Mouse (Mus musculus): ENCODE results near the gene Gm4312.
"Not testable (repeated sequence)": the region's sequence is repeated elsewhere in the genome, so short reads cannot be mapped to it uniquely, and the experiment has no call there.

Gm4312 gene

DNA sequence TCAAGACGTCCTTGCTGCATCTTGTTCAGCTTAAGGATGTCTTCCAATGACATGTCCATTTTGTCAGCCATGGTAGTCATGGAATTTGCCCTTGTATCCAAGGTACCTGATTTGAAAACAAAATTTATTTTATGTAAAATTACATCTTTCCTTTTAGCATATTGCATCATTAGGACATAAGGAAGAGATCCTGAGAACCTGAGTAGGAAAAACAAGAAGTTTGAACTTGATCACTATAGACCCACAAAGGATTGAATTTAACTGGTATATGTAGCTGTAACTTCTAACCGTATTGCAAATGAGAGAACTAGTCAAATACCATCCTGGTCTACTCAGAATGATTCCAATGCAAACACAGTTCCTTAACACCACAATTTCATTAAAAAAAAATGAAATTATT lies at the start of gene Gm4312:
Gene Gm4312 (minus strand): TSS at position 101 of the 400 bp plus-strand sequence.
- CTCF ChIA-PET, result not testable (repeated sequence)

DNA sequence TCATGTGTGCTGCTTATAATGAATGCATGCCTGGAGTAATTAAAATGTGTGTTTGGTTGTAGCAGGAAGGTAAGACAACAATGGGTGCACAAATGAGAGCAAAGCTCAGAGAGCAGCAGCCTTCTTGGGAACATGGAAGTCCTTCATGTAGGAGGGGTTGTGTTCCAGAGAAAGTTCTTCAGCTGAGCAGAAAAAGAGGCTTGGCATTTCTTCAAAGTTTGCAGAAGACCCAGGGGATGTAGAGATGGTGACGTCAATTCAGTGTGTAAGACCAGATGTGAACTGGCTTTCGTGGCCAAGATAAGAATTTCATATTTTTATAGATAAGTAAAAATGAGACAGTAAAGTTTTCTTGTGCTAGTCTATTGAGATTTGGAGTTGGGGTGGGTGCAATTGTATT lies 45.2 kb upstream of the Gm4312 start:
- CTCF ChIA-PET, result no interaction called here

GRCm38 (mm10) chr10:100415566-100415965 lies 33.2 kb upstream of the Gm4312 start:
- CTCF ChIA-PET, result no interaction called here

DNA sequence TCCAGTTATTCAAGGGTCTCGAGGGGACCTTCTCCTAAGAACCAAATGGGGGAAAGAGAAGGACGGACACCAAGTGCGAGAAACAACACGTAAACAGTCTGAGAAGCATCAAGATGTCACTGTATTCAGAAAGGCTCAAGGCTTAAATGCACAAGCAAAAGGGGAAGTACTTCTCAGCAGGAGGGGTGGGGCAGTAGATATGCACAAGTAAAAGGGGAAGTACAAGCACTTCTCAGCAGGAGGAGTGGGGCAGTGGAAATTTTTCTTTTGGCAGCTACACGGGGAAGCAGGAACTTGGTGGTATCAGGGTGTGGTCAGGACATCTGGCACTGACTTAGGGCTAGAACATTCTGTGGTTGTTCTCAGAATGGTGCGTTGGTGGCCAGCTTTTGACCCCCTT lies 19.9 kb upstream of the Gm4312 start:
- CTCF ChIA-PET, result not testable (repeated sequence)

GRCm38 (mm10) chr10:100361038-100361437 lies 21.3 kb downstream of the Gm4312 start, which contains the start of gene Gm4307:
Gene Gm4307, plus strand, starts transcription at chr10:100361338.
- CTCF ChIA-PET, result not testable (repeated sequence)

DNA sequence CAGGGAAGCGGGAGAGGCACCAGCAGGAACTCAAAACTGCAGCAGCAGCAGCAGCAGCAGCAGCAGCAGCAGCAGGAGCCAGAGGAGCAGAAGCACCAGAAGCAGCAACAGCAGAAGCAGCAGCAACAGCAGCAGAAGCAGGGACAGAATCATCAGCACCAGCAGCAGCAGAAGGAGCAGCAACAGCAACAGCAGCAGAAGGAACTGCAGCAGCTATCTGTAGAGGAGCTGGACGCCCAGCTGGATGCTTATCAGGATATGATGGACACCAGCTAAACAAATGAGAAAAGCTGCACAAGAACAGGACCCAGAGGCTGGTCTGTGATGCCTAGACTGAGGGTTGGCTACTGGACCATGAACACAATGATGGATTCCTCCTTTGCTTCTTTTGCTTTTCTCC lies 25.5 kb downstream of the Gm4312 start:
- CTCF ChIA-PET, result not testable (repeated sequence)

DNA sequence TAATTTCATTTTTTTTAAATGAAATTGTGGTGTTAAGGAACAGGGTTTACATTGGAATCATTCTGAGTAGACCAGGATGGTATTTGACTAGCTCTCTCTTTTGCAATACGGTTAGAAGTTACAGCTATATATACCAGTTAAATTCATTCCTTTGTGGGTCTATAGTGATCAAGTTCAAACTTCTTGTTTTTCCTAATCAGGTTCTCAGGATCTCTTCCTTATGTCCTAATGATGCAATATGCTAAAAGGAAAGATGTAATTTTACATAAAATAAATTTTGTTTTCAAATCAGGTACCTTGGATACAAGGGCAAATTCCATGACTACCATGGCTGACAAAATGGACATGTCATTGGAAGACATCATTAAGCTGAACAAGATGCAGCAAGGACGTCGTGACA lies 31.6 kb downstream of the Gm4312 start, which contains the start of gene Gm4305:
Gene Gm4305 (plus strand): TSS at position 301 of the 400 bp plus-strand sequence.
- CTCF ChIA-PET, result not testable (repeated sequence)

GRCm38 (mm10) chr10:100345672-100346071 lies 36.7 kb downstream of the Gm4312 start, which contains the start of gene Gm4303:
Gene Gm4303, plus strand, starts transcription at chr10:100345972.
- CTCF ChIA-PET, result not testable (repeated sequence)

- CTCF ChIA-PET, result not testable (repeated sequence)
Observed at GRCm38 (mm10) chr10:100340536-100340935, 41.8 kb downstream of the Gm4312 start, which contains the start of gene Gm4302. Gene Gm4302, plus strand, starts transcription at chr10:100340836.

DNA sequence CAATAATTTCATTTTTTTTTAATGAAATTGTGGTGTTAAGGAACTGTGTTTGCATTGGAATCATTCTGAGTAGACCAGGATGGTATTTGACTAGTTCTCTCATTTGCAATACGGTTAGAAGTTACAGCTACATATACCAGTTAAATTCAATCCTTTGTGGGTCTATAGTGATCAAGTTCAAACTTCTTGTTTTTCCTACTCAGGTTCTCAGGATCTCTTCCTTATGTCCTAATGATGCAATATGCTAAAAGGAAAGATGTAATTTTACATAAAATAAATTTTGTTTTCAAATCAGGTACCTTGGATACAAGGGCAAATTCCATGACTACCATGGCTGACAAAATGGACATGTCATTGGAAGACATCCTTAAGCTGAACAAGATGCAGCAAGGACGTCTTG lies 47.0 kb downstream of the Gm4312 start, which contains the start of gene Gm4301:
Gene Gm4301 (plus strand): TSS at position 301 of the 400 bp plus-strand sequence.
- CTCF ChIA-PET, result not testable (repeated sequence)

Measured in spleen, embryonic (tissue).